Mouse (Mus musculus) intestine, embryonic 14.5 days (tissue): ENCODE measurements around the gene Olfr1396. TPM values are rescaled to one million over a fixed set of nuclear protein-coding genes. Genes with fewer than 3 reads are reported as not detected.
"Not testable (repeated sequence)": the region's sequence is repeated elsewhere in the genome, so short reads cannot be mapped to it uniquely, and the experiment has no call there.

Experiments used
- ATAC-seq: fragments of 200-750 bp; cut with Nextera tagmentation; replicated peaks from 2 replicates; pipeline ENCODE4 v1.8.0; 2017; ENCODE audit warnings: low read depth, moderate number of reproducible peaks, moderate TSS enrichment, moderate library complexity; ENCODE audit not compliant: low FRiP score, low TSS enrichment
- DNase-seq: peaks from one replicate; pipeline ENCODE4 v3.0.0-alpha.2; 2018; ENCODE audit warnings: low spot score
- H3K27ac ChIP-seq: fragments of 300-500 bp; sonication (generic); 2 replicates; pipeline ENCODE4 v1.5.1; 2014; ENCODE audit warnings: low read depth, mild to moderate bottlenecking, control low read depth
- H3K27me3 ChIP-seq: fragments of 300-500 bp; sonication (generic); replicated peaks from 2 replicates; pipeline ENCODE4 v1.6.1; 2014; ENCODE audit warnings: low read length, control low read depth; ENCODE audit not compliant: control insufficient read depth, insufficient read depth
- H3K36me3 ChIP-seq: fragments of 300-500 bp; sonication (generic); 2 replicates; pipeline ENCODE4 v1.6.1; 2014; ENCODE audit warnings: low read length, control low read depth; ENCODE audit not compliant: control insufficient read depth, insufficient read depth
- H3K4me1 ChIP-seq: fragments of 300-500 bp; sonication (generic); replicated peaks from 2 replicates; pipeline ENCODE4 v1.6.1; 2014; ENCODE audit warnings: low read length, control low read depth, mixed read lengths; ENCODE audit not compliant: control insufficient read depth, insufficient read depth
- H3K4me2 ChIP-seq: fragments of 300-500 bp; sonication (generic); 2 replicates; pipeline ENCODE4 v1.6.1; 2014; ENCODE audit warnings: low read length
- H3K4me3 ChIP-seq: fragments of 300-500 bp; sonication (generic); 2 replicates; pipeline ENCODE4 v1.5.1; 2014; ENCODE audit warnings: low read depth, low read length, control low read depth, mixed read lengths
- H3K9ac ChIP-seq: fragments of 300-500 bp; sonication (generic); 2 replicates; pipeline ENCODE4 v1.6.1; 2014; ENCODE audit warnings: mild to moderate bottlenecking, low read length
- H3K9me3 ChIP-seq: fragments of 300-500 bp; sonication (generic); 2 replicates; pipeline ENCODE4 v1.6.1; 2016; ENCODE audit warnings: low read length, control low read depth; ENCODE audit not compliant: control insufficient read depth
- WGBS: fragments of 180-500 bp; shearing (Covaris S2); extraction: QIAGEN DNeasy Blood & Tissue Kit; methylation state at CpG from one replicate; pipeline ENCODE4 v1.1.7; 2014; 5-methylcytosine and 5-hydroxymethylcytosine counted together
- polyA plus RNA-seq: library from polyadenylated mRNA; unstranded; fragments of >200 nt; fragmentation: Nextera tagmentation; extraction: Ambion mirVana; gene quantifications from 2 replicates; pipeline ENCODE4 v1.2.1, GENCODE M21; 2014

The Olfr1396 gene
- polyA plus RNA-seq, 1 experiment from 2014 or later: not detected

DNA sequence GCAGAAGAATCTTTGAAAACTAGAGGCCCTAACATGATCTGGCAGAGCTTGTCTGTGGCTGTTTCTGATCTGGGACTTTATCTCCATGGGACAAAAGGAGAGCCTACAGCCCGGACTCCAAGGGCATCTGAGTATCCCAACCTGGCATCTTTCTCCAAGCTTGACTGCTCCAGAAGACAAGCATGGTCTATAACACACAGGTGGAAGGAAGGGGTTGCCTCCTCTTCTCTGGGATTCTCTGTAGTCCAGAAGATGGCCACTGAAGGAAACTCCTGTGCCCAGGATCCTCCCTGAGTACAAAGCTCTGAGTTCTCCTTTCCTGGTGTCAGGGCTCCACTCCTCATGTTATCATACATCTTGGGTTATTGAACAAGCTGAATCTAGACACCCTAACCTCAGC, 34.0 kb downstream of the Olfr1396 start:
- Histone ChIP-seq H3K4me1 (0 out of 2 replicates have a peak, but pooled peaks cover 3% of the 10 kb centered on the region), H3K4me3 (no peak overlapping the region), H3K27me3 (no peaks in the 10 kb centered on the region), H3K9ac (no peak overlapping the region), H3K4me2 (no peak overlapping the region), H3K9me3 (no peaks in the 10 kb centered on the region), H3K27ac (no peak overlapping the region), H3K36me3 (no peaks in the 10 kb centered on the region)
- ATAC-seq (no peak), DNase-seq (no peak)
- WGBS: 93% methylated on average over 1 of the region's 1 CpGs

- Histone ChIP-seq H3K36me3 (no peaks in the 10 kb centered on the region), H3K27ac (no peak overlapping the region), H3K4me3 (no peak overlapping the region), H3K4me1 (no peaks in the 10 kb centered on the region), H3K4me2 (no peak overlapping the region), H3K27me3 (no peaks in the 10 kb centered on the region), H3K9me3 (no peaks in the 10 kb centered on the region), H3K9ac (no peak overlapping the region)
- DNase-seq (no peak), ATAC-seq (no peak)
- WGBS: 54% methylated on average over 3 of the region's 3 CpGs
Observed at GRCm38 (mm10) chr11:49078719-49079118, 36.0 kb downstream of the Olfr1396 start.

DNA sequence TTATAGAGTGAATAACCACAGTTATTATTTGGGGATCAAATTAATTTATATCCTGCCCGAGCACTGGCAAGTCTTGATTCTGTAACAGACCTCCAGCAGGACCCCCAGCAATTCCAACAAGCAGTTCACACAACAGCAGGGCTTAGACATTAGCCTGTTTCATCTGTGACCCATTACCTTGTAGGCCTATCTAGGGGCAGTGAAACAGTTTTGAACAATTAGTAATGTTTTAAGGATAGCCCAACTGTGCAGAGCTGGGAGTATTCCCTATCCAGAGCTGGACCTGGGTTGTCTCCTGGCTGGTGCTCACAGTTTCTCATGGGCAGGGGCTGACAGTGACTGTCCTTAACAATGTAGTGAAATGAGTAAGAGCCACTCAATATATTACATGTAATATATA, 37.7 kb downstream of the Olfr1396 start:
- H3K4me2 ChIP-seq: no peak overlapping the region
- DNase-seq: no peak
- 67% methylated on average over 1 of the region's 1 CpGs for WGBS
- H3K9me3 ChIP-seq: no peaks in the 10 kb centered on the region
- no peaks in the 10 kb centered on the region for H3K27me3 ChIP-seq
- no peak overlapping the region for H3K27ac ChIP-seq
- H3K9ac ChIP-seq: no peak overlapping the region
- ATAC-seq: no peak
- no peaks in the 10 kb centered on the region for H3K36me3 ChIP-seq
- H3K4me3 ChIP-seq: no peak overlapping the region
- no peaks in the 10 kb centered on the region for H3K4me1 ChIP-seq

DNA sequence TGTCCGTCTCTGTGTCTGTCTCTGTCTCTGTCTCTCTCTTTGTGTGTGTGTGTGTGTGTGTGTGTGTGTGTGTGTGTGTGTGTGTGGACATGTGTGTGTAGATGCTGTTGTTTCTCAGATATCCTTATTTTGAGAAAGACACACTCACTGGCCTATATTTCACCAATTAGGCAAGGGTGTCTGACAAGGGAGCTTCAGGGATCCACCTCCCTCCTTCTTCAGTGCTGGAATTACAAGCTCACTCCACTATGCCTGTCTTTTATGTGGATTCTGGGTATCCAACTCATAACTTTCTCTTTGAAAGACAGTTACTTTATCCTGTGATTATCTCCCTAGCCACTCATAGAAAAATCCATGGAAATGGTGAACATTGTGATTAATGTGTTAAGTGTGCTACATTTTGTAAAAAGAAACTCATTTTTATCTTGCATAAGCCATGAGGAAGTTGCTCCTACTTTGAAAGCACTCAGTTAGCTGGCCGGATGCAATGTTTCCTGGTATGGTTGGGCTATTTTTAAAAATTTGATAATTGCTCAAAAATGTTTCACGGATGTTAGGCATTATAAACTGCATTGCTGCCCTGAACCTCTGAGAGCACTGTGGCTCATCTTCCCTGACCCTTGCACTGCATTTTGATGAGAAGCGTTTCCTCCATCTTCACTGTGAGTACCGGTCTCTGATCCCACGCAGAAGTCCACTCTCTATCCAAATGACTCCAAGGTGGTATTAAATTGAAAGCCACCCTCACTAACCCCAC, 38.5 kb downstream of the Olfr1396 start, which contains the start of gene Ifi47:
Ifi47 (plus strand) TSS at position 587 of the 757 bp plus-strand sequence.
- H3K27me3 ChIP-seq, H3K9ac ChIP-seq, ATAC-seq, DNase-seq, H3K4me2 ChIP-seq, H3K36me3 ChIP-seq, H3K27ac ChIP-seq, H3K4me1 ChIP-seq, H3K9me3 ChIP-seq, H3K4me3 ChIP-seq: not testable (repeated sequence)
- 67% methylated on average over 6 of the region's 6 CpGs for WGBS

DNA sequence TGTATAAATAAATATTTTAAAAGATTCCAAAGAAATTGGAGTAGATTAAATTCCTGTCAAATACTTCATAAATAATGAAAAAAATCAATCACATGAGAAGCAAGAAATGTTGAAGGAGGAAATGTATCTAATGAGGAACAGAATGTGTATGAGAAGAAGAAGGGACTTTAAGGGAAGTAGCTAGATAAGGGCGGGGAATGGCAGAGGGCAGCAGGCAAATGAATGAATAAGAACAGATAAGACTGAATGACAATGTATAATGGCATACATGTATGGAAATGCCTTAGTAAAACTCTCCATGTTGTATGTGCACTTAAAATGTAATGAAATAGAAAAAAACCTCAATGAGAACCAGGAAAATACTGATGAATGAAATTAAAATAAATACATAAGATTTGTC, 46.3 kb downstream of the Olfr1396 start:
- H3K4me2 ChIP-seq: no peak overlapping the region
- 94% methylated on average over 1 of the region's 1 CpGs for WGBS
- no peaks in the 10 kb centered on the region for H3K27me3 ChIP-seq
- H3K36me3 ChIP-seq: no peaks in the 10 kb centered on the region
- H3K9me3 ChIP-seq: no peaks in the 10 kb centered on the region
- H3K4me3 ChIP-seq: no peak overlapping the region
- ATAC-seq: no peak
- no peak overlapping the region for H3K27ac ChIP-seq
- H3K9ac ChIP-seq: no peak overlapping the region
- no peaks in the 10 kb centered on the region for H3K4me1 ChIP-seq
- no peak for DNase-seq

- not testable (repeated sequence) for H3K4me1 ChIP-seq, H3K9ac ChIP-seq
Observed at GRCm38 (mm10) chr11:49063713-49064469, 50.8 kb downstream of the Olfr1396 start, which contains the start of gene Tgtp2. Tgtp2 (minus strand) TSS chr11:49064206.

DNA sequence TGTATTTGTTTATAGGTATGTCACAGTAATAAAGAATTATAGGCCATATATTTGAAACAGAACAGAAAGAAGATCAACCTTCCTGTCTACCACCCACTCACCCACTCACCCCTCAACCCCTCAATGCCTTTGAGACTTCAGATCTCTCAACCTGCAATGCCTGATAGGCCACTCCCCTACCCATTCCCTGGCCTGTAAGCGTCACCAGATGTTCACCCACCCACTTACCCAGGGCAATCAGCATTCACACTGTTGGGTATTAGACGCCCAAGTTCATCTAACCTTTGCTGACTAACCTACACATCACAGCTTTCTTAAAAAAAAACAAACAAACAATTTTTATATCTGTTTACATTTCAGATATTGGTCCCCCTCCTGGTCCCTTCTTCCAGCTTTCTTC, 52.8 kb downstream of the Olfr1396 start:
- not testable (repeated sequence) for H3K9ac ChIP-seq, DNase-seq, ATAC-seq, H3K4me1 ChIP-seq, H3K36me3 ChIP-seq, H3K4me2 ChIP-seq, H3K9me3 ChIP-seq, H3K27ac ChIP-seq, H3K4me3 ChIP-seq, H3K27me3 ChIP-seq
- WGBS: 65% methylated on average over 2 of the region's 2 CpGs

More at GRCm38 (mm10) chr11:49063713-49064469, 50.8 kb downstream of the Olfr1396 start, which contains the start of gene Tgtp2:
- not testable (repeated sequence) for ATAC-seq, DNase-seq, H3K27ac ChIP-seq, H3K27me3 ChIP-seq, H3K36me3 ChIP-seq, H3K4me2 ChIP-seq, H3K4me3 ChIP-seq, H3K9me3 ChIP-seq
- 81% methylated on average over 5 of the region's 5 CpGs for WGBS

DNA sequence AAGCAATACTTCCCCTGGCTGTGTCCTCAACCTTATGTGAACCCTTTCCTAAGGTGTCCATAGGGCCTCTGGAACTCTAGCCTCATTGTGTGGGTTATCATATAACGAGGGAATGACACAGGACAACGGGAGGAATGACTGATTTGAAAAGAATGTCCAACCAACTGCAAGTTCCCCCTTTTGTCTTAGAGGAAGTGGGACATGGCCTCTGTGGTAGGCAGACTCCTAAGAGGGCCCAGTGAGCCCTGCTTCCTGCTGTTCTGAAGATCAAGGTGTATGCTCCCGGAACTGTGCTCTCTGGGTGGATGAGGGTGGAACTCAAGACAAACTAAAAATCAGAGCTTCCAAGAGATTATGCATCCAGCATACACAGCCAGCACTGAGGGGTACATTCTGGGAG, 54.6 kb downstream of the Olfr1396 start:
- H3K4me3 ChIP-seq, ATAC-seq: not testable (repeated sequence)

More for the DNA sequence above, 54.6 kb downstream of the Olfr1396 start:
- H3K27ac ChIP-seq, H3K4me2 ChIP-seq, H3K9me3 ChIP-seq, H3K27me3 ChIP-seq, H3K36me3 ChIP-seq, H3K9ac ChIP-seq, DNase-seq, H3K4me1 ChIP-seq: not testable (repeated sequence)
- 66% methylated on average over 2 of the region's 3 CpGs for WGBS
